Mouse (Mus musculus): ENCODE data around the gene Mri1.

Mri1 gene

GRCm38 (mm10) chr8:84202466-84202865 lies 54.7 kb downstream of the Mri1 start:
- DNase-seq, result peak; percentile 76

- DNase-seq, result no peak
Measured at GRCm38 (mm10) chr8:84201545-84202245, 55.4 kb downstream of the Mri1 start.

- peak; percentile 57 for DNase-seq
Measured at GRCm38 (mm10) chr8:84200652-84201544, 56.2 kb downstream of the Mri1 start.

- no peak for DNase-seq
Measured at GRCm38 (mm10) chr8:84200126-84200555, 57.0 kb downstream of the Mri1 start.
